Mouse (Mus musculus) liver, embryonic 11.5 days (tissue): ENCODE results near the gene Zfp759. TPM values are rescaled to one million over a fixed set of nuclear protein-coding genes. Genes with fewer than 3 reads are reported as not detected.
"Not testable (repeated sequence)": the region's sequence is repeated elsewhere in the genome, so short reads cannot be mapped to it uniquely, and the experiment has no call there.

Experiments
- ATAC-seq: fragments of 200-750 bp; cut with Nextera tagmentation; replicated peaks from 2 replicates; pipeline ENCODE4 v1.8.0; 2017; ENCODE audit warnings: moderate number of reproducible peaks, mild to moderate bottlenecking, moderate TSS enrichment, moderate library complexity; ENCODE audit not compliant: low FRiP score
- DNase-seq: peaks from one replicate; pipeline ENCODE4 v3.0.0-alpha.2; 2017; ENCODE audit warnings: low spot score
- H3K27ac ChIP-seq: fragments of 300-500 bp; sonication (generic); 2 replicates; pipeline ENCODE4 v1.5.1; 2014; ENCODE audit warnings: mild to moderate bottlenecking, low read depth, low read length, control low read depth
- H3K27me3 ChIP-seq: fragments of 300-500 bp; sonication (generic); replicated peaks from 2 replicates; pipeline ENCODE4 v1.6.1; 2014; ENCODE audit warnings: low read length, mixed read lengths; ENCODE audit not compliant: control insufficient read depth, insufficient read depth
- H3K36me3 ChIP-seq: fragments of 300-500 bp; sonication (generic); 2 replicates; pipeline ENCODE4 v1.6.1; 2014; ENCODE audit warnings: mild to moderate bottlenecking, low read length, moderate library complexity, mixed read lengths; ENCODE audit not compliant: control insufficient read depth, insufficient read depth
- H3K4me1 ChIP-seq: fragments of 300-500 bp; sonication (generic); replicated peaks from 2 replicates; pipeline ENCODE4 v1.6.1; 2014; ENCODE audit warnings: low read length, mixed read lengths; ENCODE audit not compliant: control insufficient read depth, insufficient read depth
- H3K4me2 ChIP-seq: fragments of 300-500 bp; sonication (generic); 2 replicates; pipeline ENCODE4 v1.6.1; 2014; ENCODE audit warnings: mild to moderate bottlenecking, control low read depth, moderate library complexity
- H3K4me3 ChIP-seq: fragments of 300-500 bp; sonication (generic); 2 replicates; pipeline ENCODE4 v1.5.1; 2014; ENCODE audit warnings: low read depth, low read length, control low read depth
- H3K9ac ChIP-seq: fragments of 300-500 bp; sonication (generic); 2 replicates; pipeline ENCODE4 v1.6.1; 2014; ENCODE audit warnings: low read depth, low read length, control low read depth
- H3K9me3 ChIP-seq: fragments of 300-500 bp; sonication (generic); 2 replicates; pipeline ENCODE4 v1.6.1; 2016; ENCODE audit warnings: low read length, inconsistent platforms, mixed read lengths; ENCODE audit not compliant: control insufficient read depth
- WGBS: fragments of 180-500 bp; shearing (Covaris S2); extraction: QIAGEN DNeasy Blood & Tissue Kit; methylation state at CpG from one replicate; pipeline ENCODE4 v1.1.7; 2014; 5-methylcytosine and 5-hydroxymethylcytosine counted together
- polyA plus RNA-seq: library from polyadenylated mRNA; unstranded; fragments of >200 nt; fragmentation: Nextera tagmentation; extraction: Ambion mirVana; gene quantifications from 2 replicates; pipeline ENCODE4 v1.2.1, GENCODE M21; 2014

Zfp759 gene
- polyA plus RNA-seq, 1 experiment from 2014 or later = 1.8 TPM

GRCm38 (mm10) chr13:67108194-67108820 lies 13.2 kb upstream of the Zfp759 start, which contains the start of gene Gm28557:
Gene Gm28557 (minus strand): TSS chr13:67108604.
- under 1% methylated on average over 17 of the region's 17 CpGs for WGBS
- peak within 1 kb of the TSS; percentile 75 for H3K4me2 ChIP-seq

GRCm38 (mm10) chr13:67108821-67109206 lies 12.6 kb upstream of the Zfp759 start:
- WGBS = 5% methylated on average over 9 of the region's 9 CpGs
- Histone ChIP-seq H3K4me1 (peaks cover 6% of the 10 kb centered on the region; the same call in 1 of the 2 replicates), H3K9me3 (peaks cover 2% of the 10 kb centered on the region; the same call in 1 of the 2 replicates), H3K27me3 (no peaks in the 10 kb centered on the region), H3K9ac (peak overlapping the region; percentile 80), H3K36me3 (peaks cover 11% of the 10 kb centered on the region), H3K4me2 (peak overlapping the region; percentile 59), H3K27ac (0 out of 2 replicates have a peak overlapping the region, but pooled peaks have one; percentile 80), H3K4me3 (peak overlapping the region; percentile 71)
- peak; percentile 62 for DNase-seq
- peak; percentile 68 for ATAC-seq

More at GRCm38 (mm10) chr13:67108194-67108820, 13.2 kb upstream of the Zfp759 start, which contains the start of gene Gm28557:
- ATAC-seq = peak; percentile 96
- H3K27ac ChIP-seq = peak within 1 kb of the TSS; percentile 80
- peaks cover 2% of the 10 kb centered on the region; the same call in 1 of the 2 replicates for H3K9me3 ChIP-seq
- H3K36me3 ChIP-seq = peaks cover 11% of the 10 kb centered on the region
- H3K4me3 ChIP-seq = peak within 1 kb of the TSS; percentile 71
- DNase-seq = peak; percentile 81
- peak within 1 kb of the TSS; percentile 80 for H3K9ac ChIP-seq
- H3K4me1 ChIP-seq = peaks cover 6% of the 10 kb centered on the region; the same call in 1 of the 2 replicates
- no peaks in the 10 kb centered on the region for H3K27me3 ChIP-seq

- H3K4me3 ChIP-seq = no peak overlapping the region
- H3K4me1 ChIP-seq = peaks cover 6% of the 10 kb centered on the region; the same call in 1 of the 2 replicates
- 78% methylated on average over 12 of the region's 12 CpGs for WGBS
- no peaks in the 10 kb centered on the region for H3K9me3 ChIP-seq
- no peaks in the 10 kb centered on the region for H3K36me3 ChIP-seq
- no peak overlapping the region for H3K4me2 ChIP-seq
- H3K9ac ChIP-seq = no peak overlapping the region
- H3K27me3 ChIP-seq = no peaks in the 10 kb centered on the region
- H3K27ac ChIP-seq = no peak overlapping the region
- DNase-seq (no peak), ATAC-seq (no peak)
Observed at GRCm38 (mm10) chr13:67112096-67112495, 9.4 kb upstream of the Zfp759 start.

GRCm38 (mm10) chr13:67113287-67113686 lies 8.2 kb upstream of the Zfp759 start:
- 90% methylated on average over 2 of the region's 2 CpGs for WGBS
- Histone ChIP-seq H3K9me3 (no peaks in the 10 kb centered on the region), H3K9ac (no peak overlapping the region), H3K36me3 (no peaks in the 10 kb centered on the region), H3K27ac (no peak overlapping the region), H3K4me3 (no peak overlapping the region), H3K27me3 (no peaks in the 10 kb centered on the region), H3K4me2 (no peak overlapping the region), H3K4me1 (no peaks in the 10 kb centered on the region; the same call in 1 of the 2 replicates)
- DNase-seq = no peak
- ATAC-seq = no peak

- not testable (repeated sequence) for H3K9ac ChIP-seq, H3K4me1 ChIP-seq, H3K36me3 ChIP-seq, DNase-seq, H3K9me3 ChIP-seq, H3K4me2 ChIP-seq, ATAC-seq, H3K4me3 ChIP-seq, H3K27ac ChIP-seq, H3K27me3 ChIP-seq
- WGBS = 87% methylated on average over 8 of the region's 8 CpGs
Observed at GRCm38 (mm10) chr13:67116163-67116562, 5.3 kb upstream of the Zfp759 start, which contains the start of gene Rslcan18. Gene Rslcan18 (minus strand): TSS chr13:67116263.

- no peaks in the 10 kb centered on the region for H3K27me3 ChIP-seq
- WGBS = 81% methylated on average over 1 of the region's 1 CpGs
- no peak overlapping the region for H3K4me3 ChIP-seq
- no peaks in the 10 kb centered on the region for H3K4me1 ChIP-seq
- ATAC-seq = no peak
- H3K9me3 ChIP-seq = no peaks in the 10 kb centered on the region
- H3K27ac ChIP-seq = no peak overlapping the region
- H3K36me3 ChIP-seq = no peaks in the 10 kb centered on the region
- DNase-seq = no peak
- no peak overlapping the region for H3K4me2 ChIP-seq
- H3K9ac ChIP-seq = no peak overlapping the region
Observed at GRCm38 (mm10) chr13:67124460-67124859, 3.0 kb downstream of the Zfp759 start.

- not testable (repeated sequence) for H3K27ac ChIP-seq, H3K36me3 ChIP-seq, DNase-seq, H3K9me3 ChIP-seq, H3K27me3 ChIP-seq, ATAC-seq, H3K4me3 ChIP-seq, H3K9ac ChIP-seq, H3K4me1 ChIP-seq
- H3K4me2 ChIP-seq = peak overlapping the region; percentile 78
- 73% methylated on average over 10 of the region's 10 CpGs for WGBS
Observed at GRCm38 (mm10) chr13:67127507-67127906, 6.0 kb downstream of the Zfp759 start.

- H3K4me1 ChIP-seq = no peaks in the 10 kb centered on the region
- peak; percentile 90 for ATAC-seq
- H3K9me3 ChIP-seq = no peaks in the 10 kb centered on the region
- no peaks in the 10 kb centered on the region for H3K36me3 ChIP-seq
- peak overlapping the region; percentile 77 for H3K4me3 ChIP-seq
- peak overlapping the region; percentile 71 for H3K9ac ChIP-seq
- H3K4me2 ChIP-seq = peak overlapping the region; percentile 78
- WGBS = 1% methylated on average over 18 of the region's 18 CpGs
- H3K27me3 ChIP-seq = no peaks in the 10 kb centered on the region
- peak overlapping the region; percentile 39; the same call in 1 of the 2 replicates for H3K27ac ChIP-seq
- peak; percentile 78 for DNase-seq
Observed at GRCm38 (mm10) chr13:67128038-67128721, 6.7 kb downstream of the Zfp759 start.
